Mouse (Mus musculus): ENCODE data around the gene Def8.
A peak's percentile ranks its signal among the peaks of the same experiment; 100 is the strongest.

The Def8 gene

GRCm38 (mm10) chr8:123423441-123423840 is at the start of gene Def8:
Gene Def8 (plus strand): TSS chr8:123423527.
- no peak for DNase-seq (ENCODE audit: low spot score)

- peak; percentile 92 for DNase-seq (ENCODE audit: low spot score)
Measured at GRCm38 (mm10) chr8:123374239-123374578, 49.1 kb upstream of the Def8 start.

GRCm38 (mm10) chr8:123375701-123376100 is 47.6 kb upstream of the Def8 start:
- DNase-seq (ENCODE audit: low spot score), result no peak

GRCm38 (mm10) chr8:123376106-123376505 is 47.2 kb upstream of the Def8 start:
- no peak for DNase-seq (ENCODE audit: low spot score)

- no peak for DNase-seq (ENCODE audit: low spot score)
Measured at GRCm38 (mm10) chr8:123381711-123382110, 41.6 kb upstream of the Def8 start.

GRCm38 (mm10) chr8:123382516-123382915 is 40.8 kb upstream of the Def8 start:
- no peak for DNase-seq (ENCODE audit: low spot score)

GRCm38 (mm10) chr8:123384883-123385540 is 38.3 kb upstream of the Def8 start:
- DNase-seq (ENCODE audit: low spot score), result no peak

GRCm38 (mm10) chr8:123387041-123387440 is 36.3 kb upstream of the Def8 start:
- no peak for DNase-seq (ENCODE audit: low spot score)

- DNase-seq (ENCODE audit: low spot score), result no peak
Measured at GRCm38 (mm10) chr8:123387801-123388200, 35.5 kb upstream of the Def8 start.

- no peak for DNase-seq (ENCODE audit: low spot score)
Measured at GRCm38 (mm10) chr8:123389026-123389425, 34.3 kb upstream of the Def8 start.

GRCm38 (mm10) chr8:123398308-123398707 is 25.0 kb upstream of the Def8 start:
- DNase-seq (ENCODE audit: low spot score), result no peak

GRCm38 (mm10) chr8:123401936-123402335 is 21.4 kb upstream of the Def8 start:
- no peak for DNase-seq (ENCODE audit: low spot score)

- DNase-seq (ENCODE audit: low spot score), result no peak
Measured at GRCm38 (mm10) chr8:123402730-123403326, 20.5 kb upstream of the Def8 start.

- DNase-seq (ENCODE audit: low spot score), result no peak
Measured at GRCm38 (mm10) chr8:123404521-123404920, 18.8 kb upstream of the Def8 start.

GRCm38 (mm10) chr8:123406786-123407185 is 16.5 kb upstream of the Def8 start, which contains the start of gene Mc1r:
Gene Mc1r (plus strand): TSS chr8:123407107.
- DNase-seq (ENCODE audit: low spot score), result no peak

- no peak for DNase-seq (ENCODE audit: low spot score)
Measured at GRCm38 (mm10) chr8:123407612-123408011, 15.7 kb upstream of the Def8 start.

GRCm38 (mm10) chr8:123408586-123409544 is 14.5 kb upstream of the Def8 start:
- DNase-seq (ENCODE audit: low spot score), result peak; percentile 71

GRCm38 (mm10) chr8:123410049-123410587 is 13.2 kb upstream of the Def8 start:
- DNase-seq (ENCODE audit: low spot score), result peak; percentile 53

- no peak for DNase-seq (ENCODE audit: low spot score)
Measured at GRCm38 (mm10) chr8:123410788-123411187, 12.5 kb upstream of the Def8 start.

GRCm38 (mm10) chr8:123411246-123411645 is 12.1 kb upstream of the Def8 start, which contains the start of gene Tubb3:
Gene Tubb3 (plus strand): TSS chr8:123411424.
- DNase-seq (ENCODE audit: low spot score), result peak; percentile 72

GRCm38 (mm10) chr8:123411781-123412327 is 11.5 kb upstream of the Def8 start:
- DNase-seq (ENCODE audit: low spot score), result no peak

GRCm38 (mm10) chr8:123412560-123413170 is 10.7 kb upstream of the Def8 start:
- DNase-seq (ENCODE audit: low spot score), result no peak
